Mouse (Mus musculus): ENCODE measurements around the gene Rfx2.

Rfx2 gene

GRCm38 (mm10) chr17:56727029-56727649 lies 103.7 kb downstream of the Rfx2 start:
- ChIA-PET CTCF (interaction anchor here in 3 of 4 experiments (0.6 to 3.0 kb wide), 11 partner anchors 9 to 174 kb away, joined by 3 to 16 read pairs (median 3); partner anchors contain the start of gene Nrtn (in 1 of the 3)), POLR2A (interaction anchor here in 3 of 4 experiments (0.8 to 5.0 kb wide), 41 partner anchors 10 to 687 kb away, joined by 3 to 68 read pairs (median 5); partner anchors contain the start of genes Ndufa11 (in 3 of the 3), Vmac (in 3 of the 3), Nrtn (in 2 of the 3) and Chaf1a (in 1 of the 3))

Data from embryonic stem cell, embryonic (primary cell).